Mouse (Mus musculus): ENCODE results near the gene Islr. TPM values are rescaled to one million over a fixed set of nuclear protein-coding genes. Genes with fewer than 3 reads are reported as not detected.

Gene Islr
- polyA plus RNA-seq, 1 experiment from 2014 or later = 11.2 TPM

- WGBS = 39% methylated on average over 5 of the region's 5 CpGs
- no peaks in the 10 kb centered on the region for H3K36me3 ChIP-seq (ENCODE audit: poor library complexity, severe bottlenecking)
- no peaks in the 10 kb centered on the region for H3K27me3 ChIP-seq
- H3K4me2 ChIP-seq = no peak overlapping the region
- H3K4me1 ChIP-seq = peaks cover 27% of the 10 kb centered on the region
- no peaks in the 10 kb centered on the region for H3K9me3 ChIP-seq (replicated peaks)
- no peak overlapping the region for H3K4me3 ChIP-seq
- H3K9ac ChIP-seq = no peak overlapping the region
- no peak for ATAC-seq
- no peak overlapping the region for H3K27ac ChIP-seq
Measured at GRCm38 (mm10) chr9:58213865-58214264, 9.8 kb upstream of the Islr start.

GRCm38 (mm10) chr9:58213377-58213776, 9.3 kb upstream of the Islr start:
- Histone ChIP-seq H3K4me2 (no peak overlapping the region), H3K4me3 (no peak overlapping the region), H3K27ac (no peak overlapping the region), H3K9ac (no peak overlapping the region), H3K36me3 (ENCODE audit: poor library complexity, severe bottlenecking) (no peaks in the 10 kb centered on the region), H3K9me3 (replicated peaks) (no peaks in the 10 kb centered on the region), H3K4me1 (peaks cover 27% of the 10 kb centered on the region), H3K27me3 (no peaks in the 10 kb centered on the region)
- no peak for ATAC-seq
- 80% methylated on average over 5 of the region's 5 CpGs for WGBS

- Histone ChIP-seq H3K27ac (no peak overlapping the region), H3K36me3 (ENCODE audit: poor library complexity, severe bottlenecking) (no peaks in the 10 kb centered on the region), H3K27me3 (no peaks in the 10 kb centered on the region), H3K9me3 (replicated peaks) (no peaks in the 10 kb centered on the region), H3K4me2 (no peak overlapping the region), H3K4me1 (peaks cover 39% of the 10 kb centered on the region), H3K4me3 (no peak overlapping the region), H3K9ac (no peak overlapping the region)
- ATAC-seq = no peak
- 88% methylated on average over 2 of the region's 2 CpGs for WGBS
Measured at GRCm38 (mm10) chr9:58210304-58210627, 6.2 kb upstream of the Islr start.

- no peaks in the 10 kb centered on the region for H3K36me3 ChIP-seq (ENCODE audit: poor library complexity, severe bottlenecking)
- no peaks in the 10 kb centered on the region for H3K27me3 ChIP-seq
- ATAC-seq = no peak
- H3K9me3 ChIP-seq (replicated peaks) = no peaks in the 10 kb centered on the region
- H3K4me2 ChIP-seq = no peak overlapping the region
- WGBS = 82% methylated on average over 8 of the region's 8 CpGs
- H3K9ac ChIP-seq = no peak overlapping the region
- H3K4me3 ChIP-seq = no peak overlapping the region
- no peak overlapping the region for H3K27ac ChIP-seq
- peaks cover 41% of the 10 kb centered on the region for H3K4me1 ChIP-seq
Measured at GRCm38 (mm10) chr9:58209462-58210303, 5.6 kb upstream of the Islr start.

- Histone ChIP-seq H3K9me3 (replicated peaks) (no peaks in the 10 kb centered on the region), H3K4me1 (peaks cover 55% of the 10 kb centered on the region), H3K4me2 (peak overlapping the region; percentile 75), H3K27ac (peak overlapping the region; percentile 93), H3K27me3 (peaks cover 29% of the 10 kb centered on the region), H3K36me3 (ENCODE audit: poor library complexity, severe bottlenecking) (no peaks in the 10 kb centered on the region), H3K4me3 (peak overlapping the region; percentile 8; the same call in 1 of the 2 replicates), H3K9ac (peak overlapping the region; percentile 37; the same call in 1 of the 2 replicates)
- no peak for ATAC-seq
- 66% methylated on average over 7 of the region's 7 CpGs for WGBS
Measured at GRCm38 (mm10) chr9:58206013-58206412, 1.9 kb upstream of the Islr start.

- peaks cover 44% of the 10 kb centered on the region for H3K27me3 ChIP-seq
- no peaks in the 10 kb centered on the region for H3K36me3 ChIP-seq (ENCODE audit: poor library complexity, severe bottlenecking)
- H3K4me3 ChIP-seq = peak overlapping the region; percentile 44
- peak; percentile 52; the same call in 1 of the 2 replicates for ATAC-seq
- peak overlapping the region; percentile 75 for H3K4me2 ChIP-seq
- H3K4me1 ChIP-seq = peaks cover 65% of the 10 kb centered on the region
- peak overlapping the region; percentile 75 for H3K9ac ChIP-seq
- H3K27ac ChIP-seq = peak overlapping the region; percentile 93
- no peaks in the 10 kb centered on the region for H3K9me3 ChIP-seq (replicated peaks)
- 3% methylated on average over 18 of the region's 18 CpGs for WGBS
Measured at GRCm38 (mm10) chr9:58204448-58205000, 418 bp upstream of the Islr start.

- Histone ChIP-seq H3K4me3 (peak overlapping the region; percentile 44), H3K36me3 (ENCODE audit: poor library complexity, severe bottlenecking) (peaks cover 11% of the 10 kb centered on the region; the same call in 1 of the 2 replicates), H3K9me3 (replicated peaks) (no peaks in the 10 kb centered on the region), H3K27ac (peak overlapping the region; percentile 93), H3K4me1 (peaks cover 82% of the 10 kb centered on the region), H3K27me3 (peaks cover 60% of the 10 kb centered on the region), H3K4me2 (peak overlapping the region; percentile 75), H3K9ac (peak overlapping the region; percentile 75)
- WGBS = 6% methylated on average over 14 of the region's 14 CpGs
- no peak for ATAC-seq
Measured at GRCm38 (mm10) chr9:58202676-58203453, 1.2 kb downstream of the Islr start.

GRCm38 (mm10) chr9:58201861-58202549, 2.1 kb downstream of the Islr start:
- Histone ChIP-seq H3K9me3 (replicated peaks) (no peaks in the 10 kb centered on the region), H3K4me3 (peak overlapping the region; percentile 44), H3K27me3 (peaks cover 69% of the 10 kb centered on the region), H3K36me3 (ENCODE audit: poor library complexity, severe bottlenecking) (peaks cover 16% of the 10 kb centered on the region; the same call in 1 of the 2 replicates), H3K9ac (peak overlapping the region; percentile 75), H3K27ac (peak overlapping the region; percentile 93), H3K4me2 (peak overlapping the region; percentile 75), H3K4me1 (peaks cover 84% of the 10 kb centered on the region)
- ATAC-seq = peak; percentile 31
- under 1% methylated on average over 37 of the region's 37 CpGs for WGBS

GRCm38 (mm10) chr9:58201091-58201842, 2.8 kb downstream of the Islr start:
- Histone ChIP-seq H3K27me3 (peaks cover 76% of the 10 kb centered on the region), H3K4me1 (peaks cover 84% of the 10 kb centered on the region), H3K36me3 (ENCODE audit: poor library complexity, severe bottlenecking) (peaks cover 20% of the 10 kb centered on the region; the same call in 1 of the 2 replicates), H3K4me2 (peak overlapping the region; percentile 75), H3K27ac (peak overlapping the region; percentile 93), H3K9ac (peak overlapping the region; percentile 75), H3K4me3 (peak overlapping the region; percentile 44), H3K9me3 (replicated peaks) (no peaks in the 10 kb centered on the region)
- no peak for ATAC-seq
- WGBS = 1% methylated on average over 24 of the region's 24 CpGs

GRCm38 (mm10) chr9:58200270-58201090, 3.6 kb downstream of the Islr start:
- Histone ChIP-seq H3K9ac (peak overlapping the region; percentile 75), H3K4me3 (peak overlapping the region; percentile 44), H3K27me3 (peaks cover 84% of the 10 kb centered on the region), H3K4me2 (peak overlapping the region; percentile 75), H3K9me3 (replicated peaks) (no peaks in the 10 kb centered on the region), H3K4me1 (peaks cover 85% of the 10 kb centered on the region), H3K27ac (peak overlapping the region; percentile 93), H3K36me3 (ENCODE audit: poor library complexity, severe bottlenecking) (peaks cover 20% of the 10 kb centered on the region; the same call in 1 of the 2 replicates)
- WGBS = 11% methylated on average over 11 of the region's 11 CpGs
- ATAC-seq = no peak

All from forebrain, embryonic 13.5 days (tissue).